Mouse (Mus musculus): ENCODE measurements at regions not wholly inside any gene's neighbourhood (a gene's known extent, or its start where the extent isn't known, plus 50 kb on each side); places are given as distances from the start of the nearest gene placed in this dataset.

GRCm38 (mm10) chr5:148742158-148742835, 186.8 kb downstream of the Katnal1 start:
- in situ Hi-C loops (cut with MboI): no loop called here

GRCm38 (mm10) chr5:148741267-148742004, 187.7 kb downstream of the Katnal1 start:
- in situ Hi-C loops (cut with MboI): no loop called here

DNA sequence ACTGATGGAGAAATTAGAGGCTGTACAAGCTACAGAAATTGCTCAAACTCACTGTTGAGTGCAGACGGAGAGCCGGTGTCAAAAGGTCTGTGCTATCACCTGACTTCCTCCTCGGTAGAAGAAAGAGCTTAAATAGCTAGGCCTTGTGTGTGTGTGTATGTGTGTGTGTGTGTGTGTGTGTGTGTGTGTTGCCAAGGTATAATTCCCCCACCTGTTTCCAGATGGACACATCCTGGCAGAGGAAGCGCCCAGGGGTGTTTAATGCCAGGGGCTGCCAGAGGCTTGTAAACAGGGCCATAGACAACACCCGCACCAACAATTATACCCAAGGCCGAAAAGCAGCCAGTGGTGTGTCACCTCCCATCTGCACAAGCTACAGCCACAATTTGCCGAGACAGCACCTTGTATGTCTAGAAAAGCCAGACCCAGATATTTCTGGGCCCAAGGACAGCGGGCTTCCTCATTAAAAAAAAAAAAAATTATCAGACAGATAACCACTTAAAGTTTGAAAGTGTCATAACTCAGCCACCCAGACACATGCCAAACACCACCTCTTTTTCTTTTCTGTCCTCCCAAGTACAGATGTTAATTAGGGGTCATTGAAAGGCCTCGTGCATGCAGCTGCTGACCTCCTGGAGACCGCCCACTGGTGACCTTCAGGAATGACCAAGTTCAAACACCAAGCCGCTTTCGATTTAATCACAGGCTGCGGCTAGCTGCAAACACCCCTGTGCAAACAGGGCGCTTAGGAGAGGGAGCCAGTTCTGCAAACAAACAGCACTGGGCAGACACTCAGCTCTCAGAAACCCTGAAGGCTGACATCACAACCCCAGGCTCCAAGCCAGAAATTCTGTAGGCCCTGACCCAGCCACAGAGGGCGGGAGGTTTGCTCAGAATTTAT, 188.0 kb upstream of the Ubl3 start:
- in situ Hi-C loops (cut with MboI): no loop called here

DNA sequence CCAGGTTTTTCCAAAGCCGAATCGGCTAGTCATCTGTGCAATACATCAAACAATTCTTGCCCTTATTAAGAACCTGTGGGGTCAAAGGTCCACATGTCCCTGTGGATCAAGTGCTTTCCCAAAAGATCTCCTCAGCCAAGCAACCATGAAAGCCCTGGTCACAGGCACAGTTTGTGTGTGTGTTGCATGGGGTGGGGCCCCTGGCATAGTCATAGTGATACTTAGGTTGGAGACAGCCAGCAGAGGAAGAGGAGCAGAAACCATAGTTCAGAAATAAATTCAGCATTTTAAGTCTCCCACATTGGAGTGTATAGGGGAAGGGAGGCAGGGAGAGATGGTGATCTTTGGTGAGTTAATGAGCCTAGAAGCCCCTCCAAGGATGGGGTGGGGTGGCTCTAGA, 187.1 kb upstream of the Ubl3 start:
- in situ Hi-C loops (cut with MboI): no loop called here

DNA sequence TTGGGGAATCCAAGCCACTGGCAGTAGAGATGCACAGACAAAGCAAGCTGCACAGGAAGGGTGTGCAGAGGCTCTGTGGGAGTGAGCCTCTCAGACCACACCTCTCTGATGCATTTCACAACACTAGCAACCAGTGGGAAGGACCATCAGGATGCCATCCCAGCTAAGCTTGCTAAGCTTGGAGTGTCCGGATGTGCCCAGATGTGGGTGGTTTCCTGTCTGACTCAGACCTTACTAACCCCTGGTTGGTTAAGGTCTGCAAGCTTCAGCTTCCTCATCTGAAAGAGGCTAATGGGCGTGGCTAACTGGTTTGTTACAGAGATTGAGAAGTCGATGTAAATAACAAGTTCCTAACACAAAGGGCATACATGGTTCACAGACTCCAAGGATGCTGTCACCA, 186.6 kb upstream of the Ubl3 start:
- in situ Hi-C loops (cut with MboI): no loop called here

DNA sequence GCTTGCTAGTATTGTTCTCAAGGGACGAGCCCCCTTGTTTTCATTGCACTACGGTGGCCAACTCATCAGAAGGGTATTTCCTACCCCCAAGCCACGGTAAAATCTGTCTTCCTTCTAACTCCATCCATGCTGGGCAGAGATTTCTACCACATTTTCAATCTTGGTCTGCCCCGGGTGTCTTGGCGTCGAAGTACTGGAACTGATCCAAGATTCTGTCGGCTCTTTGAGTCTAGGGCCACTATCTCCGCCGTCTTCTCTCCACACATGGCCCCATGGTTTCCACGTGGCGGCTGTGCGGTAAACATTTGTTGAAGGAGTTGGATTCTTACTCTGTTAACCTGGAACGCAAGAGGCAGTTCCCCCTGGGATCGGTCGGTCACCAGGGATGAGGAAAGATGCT, 177.0 kb upstream of the Ubl3 start:
- in situ Hi-C loops (cut with MboI): no loop called here

DNA sequence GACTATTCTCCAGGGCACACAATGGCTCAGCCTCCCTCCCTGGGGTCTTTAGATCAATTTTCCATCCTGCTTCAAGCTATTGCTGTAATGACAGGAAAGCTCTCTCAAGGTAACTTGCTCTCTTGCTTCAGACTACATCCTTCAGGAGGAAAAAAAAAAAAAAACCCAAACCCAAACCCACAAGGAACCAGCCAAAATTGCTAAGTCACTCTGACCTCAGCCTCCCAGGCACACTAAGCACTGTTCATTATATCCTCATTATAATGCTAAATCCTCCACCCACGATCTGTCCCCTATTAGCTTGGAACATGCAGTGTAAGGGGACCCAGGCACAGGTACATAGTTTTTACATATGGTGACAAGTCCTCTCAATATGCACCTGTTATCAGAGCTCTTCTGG, 175.9 kb upstream of the Ubl3 start:
- in situ Hi-C loops (cut with MboI): no loop called here

DNA sequence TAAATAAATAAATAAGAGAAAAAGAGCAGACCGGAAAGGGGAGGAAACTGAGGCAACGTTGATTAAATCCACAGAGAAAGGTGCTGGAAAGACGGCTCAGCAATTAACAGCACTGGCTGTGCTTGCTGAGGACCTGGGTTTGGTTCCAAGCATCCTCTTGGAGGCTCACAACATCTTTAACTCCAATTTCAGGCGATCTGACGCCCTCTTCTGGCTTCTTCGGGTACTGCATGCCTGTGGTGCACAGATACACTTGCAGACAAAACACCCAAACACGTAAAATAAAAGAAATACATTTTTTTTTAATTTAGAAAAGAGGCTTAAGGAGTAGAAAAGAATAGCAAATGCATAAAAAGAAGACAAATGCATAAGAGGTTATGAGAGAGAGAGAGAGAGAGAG, 173.9 kb upstream of the Ubl3 start:
- in situ Hi-C loops (cut with MboI): no loop called here

GRCm38 (mm10) chr5:148724470-148724869, 171.9 kb upstream of the Ubl3 start:
- in situ Hi-C loops (cut with MboI): no loop called here

GRCm38 (mm10) chr5:148723677-148724227, 171.2 kb upstream of the Ubl3 start:
- in situ Hi-C loops (cut with MboI): no loop called here

DNA sequence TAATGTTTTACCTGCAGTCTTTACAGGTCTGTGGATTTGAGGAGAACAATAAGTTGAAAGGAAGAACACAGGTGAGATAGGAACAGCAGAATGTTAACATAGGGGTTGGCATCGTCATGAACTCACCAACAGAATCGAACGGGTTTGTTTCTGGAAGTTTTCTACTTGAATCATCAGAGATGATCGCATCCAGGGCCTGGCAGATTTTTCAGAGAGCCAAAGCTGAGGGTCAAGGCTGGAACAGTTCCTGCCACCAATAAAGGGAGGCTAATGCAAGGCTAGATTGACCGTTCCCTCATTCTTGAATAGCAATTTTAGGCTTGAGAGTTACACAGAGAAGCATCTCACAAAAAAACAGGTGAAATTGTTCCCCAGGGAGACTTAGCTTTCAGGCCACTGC, 168.0 kb upstream of the Ubl3 start:
- in situ Hi-C loops (cut with MboI): no loop called here

GRCm38 (mm10) chr5:148716633-148717032, 164.0 kb upstream of the Ubl3 start:
- in situ Hi-C loops (cut with MboI): no loop called here

- in situ Hi-C loops (cut with MboI): no loop called here
Observed at GRCm38 (mm10) chr5:148715218-148715991, 162.8 kb upstream of the Ubl3 start.

DNA sequence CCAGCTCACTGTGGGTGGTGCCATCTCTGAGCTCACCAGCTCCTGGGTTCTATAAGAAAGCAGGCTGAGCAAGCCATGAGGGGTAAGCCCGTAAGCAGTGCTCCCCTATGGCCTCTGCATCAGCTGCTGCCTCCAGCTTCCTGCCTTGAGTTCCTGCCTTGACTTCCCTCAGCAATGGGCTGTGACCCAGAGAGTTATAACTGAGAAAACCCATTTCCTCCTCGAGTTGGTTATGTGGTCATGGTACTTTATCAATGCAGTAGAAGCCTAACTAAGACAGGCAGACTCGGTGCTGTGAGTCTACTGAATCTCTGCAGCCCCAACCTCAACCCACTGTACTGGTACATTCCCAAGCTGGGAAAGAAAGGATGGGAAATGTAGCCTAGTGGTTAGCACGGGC, 162.2 kb upstream of the Ubl3 start:
- in situ Hi-C loops (cut with MboI): no loop called here

GRCm38 (mm10) chr5:148713796-148714195, 161.2 kb upstream of the Ubl3 start:
- in situ Hi-C loops (cut with MboI): no loop called here

- in situ Hi-C loops (cut with MboI): no loop called here
Observed at GRCm38 (mm10) chr5:148713039-148713438, 160.4 kb upstream of the Ubl3 start.

GRCm38 (mm10) chr5:148711570-148711969, 159.0 kb upstream of the Ubl3 start:
- in situ Hi-C loops (cut with MboI): no loop called here

DNA sequence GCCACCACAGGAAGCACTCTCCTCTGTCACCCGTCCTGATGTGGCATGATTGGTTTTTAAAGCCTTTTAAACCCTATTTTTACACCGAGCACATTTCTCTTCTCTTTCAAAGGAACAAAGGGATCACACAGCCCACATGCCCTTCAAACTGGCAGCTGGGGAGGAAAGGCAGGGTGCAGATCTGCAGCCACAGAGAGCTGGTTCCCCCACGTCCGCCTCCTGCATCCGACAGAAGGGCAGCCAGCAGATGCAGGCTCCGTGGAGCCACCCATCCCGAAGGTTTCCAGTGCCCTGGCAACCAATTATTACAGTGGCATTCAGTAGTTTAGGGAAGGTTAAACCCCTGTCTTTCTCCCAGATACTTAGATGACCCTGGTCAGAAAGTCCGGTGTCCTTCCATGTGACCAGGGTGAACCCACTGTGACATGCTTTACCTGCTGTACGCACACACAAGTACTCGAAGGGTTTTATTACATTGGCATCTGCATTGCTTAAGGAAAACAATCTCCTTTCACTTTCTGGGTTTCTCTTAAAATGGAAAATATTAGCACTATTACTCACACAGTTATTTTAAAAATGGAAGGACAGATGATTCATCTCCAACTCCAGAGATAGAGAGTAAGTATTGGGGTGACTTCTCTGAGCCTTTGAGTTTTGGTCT, 156.7 kb upstream of the Ubl3 start:
- in situ Hi-C loops (cut with MboI): no loop called here

- in situ Hi-C loops (cut with MboI): no loop called here
Observed at GRCm38 (mm10) chr5:148708014-148708741, 155.6 kb upstream of the Ubl3 start.

- in situ Hi-C loops (cut with MboI): no loop called here
Observed at GRCm38 (mm10) chr5:148707335-148707734, 154.7 kb upstream of the Ubl3 start.
